Mouse (Mus musculus): ENCODE results near the gene Mcpt9.
"Not testable (repeated sequence)": the region's sequence is repeated elsewhere in the genome, so short reads cannot be mapped to it uniquely, and the experiment has no call there.

DNA sequence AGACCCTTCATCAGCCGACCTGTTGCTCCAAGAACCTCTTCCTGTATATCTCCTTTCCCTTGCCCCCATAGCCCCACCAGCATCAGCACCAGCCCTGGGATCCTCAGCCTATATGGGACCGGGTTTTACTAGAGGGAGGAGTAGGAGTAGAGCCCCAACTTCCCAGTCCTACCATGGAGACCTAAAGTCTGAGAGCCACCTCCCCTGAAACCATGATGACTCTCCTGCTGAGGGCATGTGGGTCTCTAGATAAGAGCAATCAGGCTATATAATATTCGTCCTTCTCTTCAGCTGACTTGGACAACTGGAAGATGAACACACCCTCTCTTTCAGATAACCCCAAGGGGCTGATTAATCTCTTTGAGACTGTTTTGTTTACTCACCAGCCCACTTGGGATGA lies 42.8 kb downstream of the Mcpt9 start:
- not testable (repeated sequence) for TF ChIP-seq CTCF (IDR thresholded peaks at IDR 0.05; ENCODE audit: control insufficient read depth, insufficient read depth, insufficient read length); USF1 (IDR thresholded peaks at IDR 0.05; ENCODE audit: low read depth); MAX (IDR thresholded peaks at IDR 0.05); MYOD1 (IDR thresholded peaks at IDR 0.05; ENCODE audit: control insufficient read depth, insufficient read length, low read depth); FOSL1 (IDR thresholded peaks at IDR 0.05; ENCODE audit: insufficient read depth, low read length, poor library complexity, severe bottlenecking); MYOG (IDR thresholded peaks at IDR 0.05; ENCODE audit: control insufficient read depth, extremely low read depth, insufficient read length); CEBPB (IDR thresholded peaks at IDR 0.05; ENCODE audit: low read depth)

Measured in C2C12 (cell line).